Mouse (Mus musculus): Measurements from ENCODE around the gene Eif1.
A peak's percentile ranks its signal among the peaks of the same experiment; 100 is the strongest.
"Not testable (repeated sequence)": the region's sequence is repeated elsewhere in the genome, so short reads cannot be mapped to it uniquely, and the experiment has no call there.

Gene Eif1

DNA sequence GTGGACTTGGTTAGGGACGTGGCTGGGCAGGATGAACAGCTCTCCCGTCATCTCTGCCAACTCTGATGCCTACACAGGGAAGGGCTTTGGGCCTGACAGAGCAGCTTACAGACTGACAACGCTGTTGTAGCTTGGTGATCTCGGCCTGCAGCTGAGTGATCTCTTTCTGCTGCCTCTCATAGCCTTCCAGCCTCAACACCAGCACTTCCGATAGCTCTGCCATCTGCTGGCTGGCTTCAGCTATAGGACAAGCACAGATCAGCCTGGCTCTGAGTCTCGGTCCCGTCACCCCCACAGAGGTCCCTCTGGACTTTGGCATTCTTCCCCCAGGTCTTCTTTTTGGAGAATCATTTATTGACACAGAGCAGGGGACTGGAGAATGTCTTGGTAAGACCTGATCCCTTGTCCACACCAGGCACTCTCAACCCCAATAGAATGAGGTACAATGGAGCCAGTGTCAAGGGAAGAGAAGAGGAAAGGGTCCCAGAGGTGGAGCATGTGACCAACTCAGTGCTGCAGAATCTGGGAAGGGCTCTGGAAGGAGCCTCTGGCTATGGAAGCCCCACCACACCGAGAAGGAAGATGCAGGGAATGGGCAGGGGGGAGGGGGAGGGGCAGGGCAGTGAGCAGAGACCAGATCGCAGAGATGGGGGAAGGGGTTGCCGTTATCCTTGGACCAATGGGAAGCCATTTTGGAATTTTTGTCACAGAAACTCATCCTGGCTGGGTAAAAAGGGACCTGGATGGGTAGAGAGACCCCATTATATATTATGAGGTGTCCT, 32.6 kb downstream of the Eif1 start:
- peak; percentile 30 for DNase-seq (ENCODE audit: extremely low spot score)

DNA sequence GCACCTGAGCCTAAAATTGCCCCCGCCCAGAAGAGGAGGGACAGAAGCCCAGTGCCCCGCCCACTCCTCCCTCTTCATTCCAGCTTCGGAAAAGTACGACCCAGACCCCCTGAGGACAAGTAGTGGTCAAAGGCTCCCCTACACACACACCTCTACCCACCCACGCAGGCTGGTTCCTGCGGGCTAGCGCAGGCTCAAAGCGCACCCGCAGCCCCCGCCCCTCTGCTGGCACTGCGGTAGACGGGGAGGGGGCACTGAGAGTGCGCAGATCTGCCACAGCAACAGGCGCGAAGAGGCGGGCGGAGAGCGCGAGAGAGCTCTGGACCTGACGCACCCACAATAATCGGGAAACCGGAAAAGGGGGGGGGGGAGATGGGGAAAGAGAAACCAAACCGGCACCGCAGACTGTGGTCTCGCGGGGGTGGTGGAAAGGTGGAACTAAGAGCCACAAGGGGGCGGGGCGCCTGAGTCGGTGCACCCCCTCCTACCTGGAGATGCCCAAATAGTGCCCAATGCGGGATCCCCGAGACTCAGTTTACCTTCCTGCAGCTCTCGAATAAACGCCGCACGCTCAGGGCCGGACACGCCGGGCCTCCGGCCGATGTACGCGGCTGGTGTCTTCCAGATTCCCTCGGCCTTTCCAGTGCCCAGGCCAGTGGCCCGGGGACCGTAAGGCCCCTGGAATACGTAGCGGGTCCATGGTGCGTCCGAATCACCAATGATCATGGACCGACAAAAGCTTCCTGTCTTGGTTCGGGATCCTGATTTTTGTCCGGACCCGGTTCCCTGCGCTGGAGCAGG, 35.7 kb downstream of the Eif1 start:
- no peak for DNase-seq (ENCODE audit: extremely low spot score)

DNA sequence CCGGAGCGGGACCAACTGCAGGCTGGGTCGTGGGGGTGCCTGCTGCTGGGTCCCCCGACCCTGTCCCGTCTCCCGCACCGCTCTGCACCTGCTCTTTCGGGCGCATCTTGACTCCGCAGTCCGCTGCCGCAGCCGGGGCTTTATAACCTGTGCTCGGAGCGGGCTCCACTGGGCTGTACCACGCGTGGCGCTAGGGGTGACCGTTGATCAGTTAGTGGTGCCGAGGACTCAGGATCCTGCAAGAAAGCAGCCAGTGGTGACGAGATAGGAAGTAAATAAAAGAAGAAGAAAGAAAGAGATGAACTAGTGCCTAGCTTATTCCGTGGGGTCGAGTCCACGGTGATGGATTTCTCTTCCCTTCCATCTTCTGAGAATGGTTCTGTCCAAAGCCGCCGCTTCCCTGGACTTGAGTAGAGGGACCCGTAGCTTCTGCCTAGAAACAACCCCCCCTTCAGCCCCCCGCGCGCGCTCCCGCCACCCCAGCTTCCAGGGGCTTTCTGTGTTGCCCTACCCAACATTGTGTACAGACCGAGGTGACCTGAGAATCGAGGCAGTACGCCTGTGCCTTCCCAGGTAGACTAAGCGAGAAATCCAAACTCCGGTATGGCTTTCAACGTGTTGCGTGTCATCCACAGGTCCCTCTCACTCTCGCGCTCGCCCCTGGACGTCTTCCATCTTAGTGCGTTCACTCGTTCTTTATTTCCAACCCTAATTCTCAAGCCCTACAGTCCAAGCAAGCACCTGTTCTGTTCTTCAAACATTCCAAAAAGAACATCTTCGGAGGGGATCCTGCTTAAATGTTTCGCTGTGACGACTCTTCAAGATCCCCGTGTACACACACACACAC, 36.5 kb downstream of the Eif1 start, which contains the start of gene Hap1:
TSS of gene Hap1 (minus strand) at position 157 of the 847 bp plus-strand sequence.
- DNase-seq (ENCODE audit: extremely low spot score) = peak; percentile 82

DNA sequence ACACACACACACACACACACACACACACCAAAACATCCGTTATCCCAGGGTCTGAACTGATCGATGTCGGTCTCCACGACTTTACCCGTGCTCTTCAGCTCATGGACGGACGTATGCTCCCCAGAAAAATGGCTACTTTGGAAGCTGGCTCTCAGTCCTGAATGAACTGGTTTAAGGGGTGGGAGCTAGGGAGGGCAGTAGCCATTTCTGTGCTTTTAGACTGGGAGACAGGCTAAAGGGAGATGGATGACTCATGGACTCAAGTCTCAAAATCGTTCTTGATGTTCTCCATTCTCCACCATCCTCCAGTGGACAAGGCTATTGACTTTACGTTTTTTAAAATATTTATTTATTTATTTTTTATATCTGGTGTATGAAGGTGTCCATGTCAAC, 37.1 kb downstream of the Eif1 start:
- no peak for DNase-seq (ENCODE audit: extremely low spot score)

DNA sequence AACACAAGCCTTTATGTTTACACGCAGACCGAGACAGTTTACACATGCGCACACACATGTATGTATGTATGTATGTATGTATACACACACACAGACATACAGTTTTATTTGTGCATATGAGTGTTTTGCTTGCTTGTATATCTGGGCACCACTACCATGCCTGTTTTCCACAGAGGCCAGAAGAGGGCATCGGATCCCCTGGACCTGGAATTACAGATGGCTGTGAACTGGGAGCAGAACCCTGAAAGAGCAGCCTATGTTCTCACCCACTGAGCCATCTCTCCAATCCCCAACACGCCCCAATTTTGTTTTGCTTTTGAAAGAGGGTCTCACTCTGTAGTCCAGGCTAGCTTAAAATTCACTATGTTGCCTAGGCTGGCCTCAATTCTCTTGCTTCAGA, 37.7 kb downstream of the Eif1 start:
- no peak for DNase-seq (ENCODE audit: extremely low spot score)

DNA sequence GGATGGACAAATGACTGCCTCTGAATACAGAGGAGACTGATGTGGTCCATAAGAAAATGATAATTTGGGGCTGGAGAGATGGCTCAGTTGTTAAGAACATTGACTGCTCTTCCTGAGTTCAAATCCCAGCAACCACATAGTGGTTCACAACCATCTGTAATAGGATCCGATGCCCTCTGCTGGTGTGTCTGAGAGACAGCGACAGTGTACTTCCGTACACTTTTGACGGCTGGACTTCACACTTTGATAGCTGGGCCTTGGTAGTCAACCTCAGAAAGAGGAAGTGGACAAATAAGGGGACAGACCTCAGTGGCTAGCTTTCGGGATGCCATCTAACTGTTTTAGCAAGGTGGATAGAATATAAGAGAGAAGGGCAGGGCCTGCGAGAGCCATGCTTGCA, 40.5 kb downstream of the Eif1 start:
- DNase-seq (ENCODE audit: extremely low spot score) = no peak

DNA sequence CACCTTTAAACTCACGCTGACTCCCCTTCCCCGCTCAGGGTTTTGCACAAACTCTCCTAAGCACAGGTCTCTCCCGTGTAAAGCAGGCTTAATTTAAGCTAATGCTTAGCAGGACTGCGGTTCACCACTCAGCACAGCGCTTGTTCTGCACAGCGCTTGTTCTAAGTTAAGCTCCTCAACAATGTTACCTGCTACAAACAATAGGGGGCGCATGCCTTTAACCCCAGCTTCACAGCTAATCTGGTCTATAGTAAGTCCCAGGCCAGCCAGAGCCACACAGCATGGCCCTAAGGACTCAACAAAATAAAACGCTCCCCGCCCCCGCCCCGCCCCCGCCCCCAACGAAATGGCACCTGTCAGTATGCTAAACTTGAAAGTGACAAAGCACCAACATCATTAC, 41.4 kb downstream of the Eif1 start:
- DNase-seq (ENCODE audit: extremely low spot score) = not testable (repeated sequence)

DNA sequence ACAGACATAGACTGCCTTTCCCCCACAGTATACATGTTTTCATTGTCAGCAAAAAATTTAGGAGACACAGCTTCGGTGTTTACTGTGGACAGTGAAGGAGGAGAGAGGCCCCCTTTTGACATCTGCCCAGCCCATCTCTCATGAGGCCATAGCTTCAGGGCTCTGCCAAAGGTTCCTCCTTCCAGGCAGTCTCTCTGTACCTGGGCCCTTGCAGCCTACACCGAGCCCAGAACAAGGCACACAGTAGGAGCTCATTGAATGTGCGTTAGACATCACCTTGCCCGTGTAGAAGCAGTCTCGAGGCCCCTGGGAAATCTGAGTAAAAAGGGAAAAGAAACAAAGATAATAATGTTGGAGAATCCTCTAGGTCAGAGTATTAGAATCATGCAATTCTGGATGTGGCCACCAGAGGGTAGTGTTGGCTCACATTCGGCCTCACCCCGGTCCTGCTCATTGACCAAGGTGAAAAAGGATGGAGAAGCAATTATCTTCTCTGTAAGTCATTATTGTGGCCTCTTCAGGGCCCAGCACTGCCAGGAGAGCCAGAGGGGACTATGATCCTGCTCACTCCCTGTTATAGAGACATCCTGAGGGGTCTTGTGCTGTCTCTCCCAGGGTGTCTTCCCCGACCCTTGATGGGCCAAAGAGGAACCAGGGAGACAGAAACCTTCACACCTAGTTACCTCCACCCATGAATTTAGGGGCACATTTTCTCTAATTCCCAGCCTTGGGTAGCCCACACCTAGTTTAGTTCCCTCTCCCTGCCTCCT, 42.7 kb downstream of the Eif1 start:
- DNase-seq (ENCODE audit: extremely low spot score) = peak; percentile 79

DNA sequence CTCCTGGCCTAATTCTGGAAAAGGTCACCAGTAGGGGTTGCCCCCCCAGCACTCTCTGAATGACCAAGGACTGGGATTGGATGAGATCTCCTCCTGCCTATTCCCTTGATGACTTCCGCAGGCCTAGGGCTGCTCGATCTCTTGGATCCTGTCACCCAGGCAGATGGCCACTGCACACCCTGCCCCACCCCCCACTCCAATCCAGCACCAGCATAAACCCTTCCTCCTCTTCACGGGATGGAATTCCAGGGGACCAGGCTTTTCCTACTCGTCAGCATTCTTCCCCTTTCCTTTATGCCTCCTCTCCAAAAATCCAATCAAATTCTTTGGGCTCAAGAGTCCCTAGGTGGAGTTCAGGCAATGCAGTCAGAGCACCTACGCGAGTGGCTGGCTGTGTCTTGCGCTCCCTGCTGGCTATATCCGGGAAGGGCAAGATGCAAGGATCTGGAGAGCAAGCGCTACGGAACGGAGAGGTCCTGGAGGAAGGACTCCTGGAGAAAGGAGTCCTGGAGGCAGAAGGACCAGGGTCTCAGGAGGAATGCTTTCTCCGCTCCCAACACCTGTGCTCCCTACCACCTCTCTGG, 43.4 kb downstream of the Eif1 start:
- peak; percentile 64 for DNase-seq (ENCODE audit: extremely low spot score)

DNA sequence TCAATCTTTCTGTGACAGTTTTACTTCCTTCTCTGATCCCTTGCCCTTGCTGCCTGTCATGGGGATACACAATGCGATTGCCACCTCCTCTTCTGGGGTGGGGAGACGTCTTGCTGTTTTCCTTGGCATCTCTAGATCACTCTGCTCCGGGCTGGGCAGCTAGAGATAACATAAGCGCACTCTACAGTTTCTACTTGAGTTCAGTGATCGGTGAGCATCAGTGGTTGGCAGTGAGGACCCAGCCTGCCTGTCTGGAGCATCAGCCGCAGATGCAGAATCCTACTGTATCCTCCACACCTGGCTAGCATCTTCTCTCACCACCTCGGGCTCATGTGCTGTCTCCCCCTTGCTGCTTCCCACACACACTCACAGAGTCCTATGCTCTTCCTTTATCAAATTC, 49.5 kb downstream of the Eif1 start:
- DNase-seq (ENCODE audit: extremely low spot score) = no peak

DNA sequence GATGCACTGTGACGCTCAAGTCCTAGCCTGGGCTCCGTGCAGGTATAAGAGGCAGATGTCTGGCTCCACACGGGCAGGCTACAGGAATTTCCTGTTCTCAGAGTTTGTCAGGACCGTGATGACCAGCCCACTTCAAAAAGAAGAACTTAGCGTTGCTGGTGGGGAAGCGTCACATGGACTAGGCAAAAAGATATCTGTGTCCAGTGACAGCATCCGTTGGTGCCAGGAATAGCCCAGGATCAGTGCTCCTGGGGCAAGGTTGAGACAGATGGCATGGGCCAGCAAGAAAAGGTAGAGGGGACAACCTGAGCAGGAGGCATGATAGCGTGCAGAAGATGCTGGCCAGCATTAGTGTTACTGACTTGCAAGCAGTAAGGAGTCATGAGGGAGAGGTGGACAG, 50.1 kb downstream of the Eif1 start:
- DNase-seq (ENCODE audit: extremely low spot score) = no peak
